24 mouse cellular contexts compared by ENCODE assay signal in the genomic region with DNA sequence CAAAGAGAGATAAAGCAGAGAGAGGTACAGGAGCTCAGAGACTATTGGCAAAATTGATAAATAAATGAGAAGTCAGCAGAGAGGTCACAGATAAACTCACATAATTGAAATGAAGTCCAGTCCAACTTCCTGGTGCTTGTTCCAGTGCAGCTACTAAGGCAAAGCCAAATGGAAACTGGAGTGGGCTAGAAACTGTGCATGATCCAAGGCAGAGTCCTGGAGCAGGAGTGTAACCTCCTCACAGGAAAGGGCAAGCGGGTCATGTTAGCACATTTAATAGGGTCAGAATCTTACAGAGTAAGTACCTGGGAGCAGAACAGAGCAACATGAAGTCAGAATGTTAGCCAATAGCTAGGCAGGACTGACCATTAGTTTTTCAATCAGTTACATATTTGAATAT. TPM values are rescaled to one million over a fixed set of nuclear protein-coding genes. Genes with fewer than 3 reads are reported as not detected.
DNase-seq lines count a peak whose midpoint lies in the region; TF ChIP-seq lines count a peak whose summit lies in the region.
"Had no signal": no experiment of that assay in that cellular context is flagged by ENCODE, and none has a peak within 500 bp of the region (broad histone marks: within the 10 kb centered on the region; RNA-seq: fewer than 3 reads in every experiment).

No protein-coding gene starts in this region.

- no peaks in the 10 kb centered on the region; the same call in 1 of the 2 replicates for H3K79me2 ChIP-seq in liver, adult 2 months (ENCODE audit: control insufficient read depth, insufficient read depth, low read length)

- H3K36me3 ChIP-seq in liver, adult 2 months (ENCODE audit: control insufficient read depth, insufficient read depth, low read length), result no peaks in the 10 kb centered on the region
- H3K36me3 ChIP-seq: embryonic facial prominence, embryonic 15.5 days; forebrain, embryonic 15.5 days; hindbrain, embryonic 15.5 days had no signal

- no peak overlapping the region for H3K4me3 ChIP-seq in liver, adult 2 months (ENCODE audit: insufficient read depth, low read depth, low read length)
- H3K4me3 ChIP-seq: embryonic facial prominence, embryonic 12.5 days; embryonic facial prominence, embryonic 15.5 days; erythroblast, embryonic 14.5 days; forebrain, embryonic 12.5 days; forebrain, embryonic 15.5 days; heart, adult 2 months; heart, embryonic 10.5 days; heart, embryonic 13.5 days; hindbrain, embryonic 12.5 days; hindbrain, embryonic 15.5 days had no signal

- no peak for TF ChIP-seq CTCF in liver, adult 2 months (IDR thresholded peaks at IDR 0.05; ENCODE audit: low read depth, low read length)

- no peak overlapping the region for H3K27ac ChIP-seq in liver, adult 2 months (replicated peaks; ENCODE audit: insufficient read depth, low read depth, low read length)
- H3K27ac ChIP-seq: embryonic facial prominence, embryonic 12.5 days; embryonic facial prominence, embryonic 15.5 days; forebrain, embryonic 12.5 days; forebrain, embryonic 15.5 days; heart, adult 2 months; heart, embryonic 10.5 days; heart, embryonic 13.5 days; hindbrain, embryonic 12.5 days; hindbrain, embryonic 15.5 days had no signal

- no peak overlapping the region for H3K9ac ChIP-seq in liver, adult 2 months (ENCODE audit: low read depth, low read length)
- H3K9ac ChIP-seq: embryonic facial prominence, embryonic 12.5 days; embryonic facial prominence, embryonic 15.5 days; forebrain, embryonic 12.5 days; forebrain, embryonic 15.5 days; heart, embryonic 13.5 days; hindbrain, embryonic 12.5 days; hindbrain, embryonic 15.5 days had no signal

- H3K4me1 ChIP-seq in liver, adult 2 months (ENCODE audit: control insufficient read depth, insufficient read depth, low read length), result peaks cover 23% of the 10 kb centered on the region
- H3K4me1 ChIP-seq: embryonic facial prominence, embryonic 12.5 days; embryonic facial prominence, embryonic 15.5 days; forebrain, embryonic 15.5 days; heart, embryonic 10.5 days; hindbrain, embryonic 15.5 days had no signal

- peak; percentile 59 for DNase-seq in gastrocnemius, adult 18-20 months (ENCODE audit: low spot score)
- no peak for DNase-seq in gastrocnemius, postnatal 10 days
- peak; percentile 57 for DNase-seq in heart, adult 11 months
- DNase-seq in heart, postnatal 36 days, result no peak
- DNase-seq in liver, adult 2 months (ENCODE audit: extremely low read depth, low read depth, low spot score), result peak; percentile 47
- no peak for DNase-seq in liver
- no peak for DNase-seq in cerebellum, adult 11-12 months
- no peak for DNase-seq in urinary bladder, adult 18-20 months (ENCODE audit: low spot score in 2 of 2)
- DNase-seq: adrenal gland, adult 8-10 months; adrenal gland, postnatal 25 days; cerebellum, adult 18-20 months; cerebellum, adult 9-10 months; cerebellum, postnatal 14 days; heart, adult 2 months; heart, postnatal 14 days had no signal

- intact Hi-C loops in heart, postnatal 36 days (cut with DNase I), result no loop called here

- TF ChIP-seq POLR2A in liver, adult 2 months (IDR thresholded peaks at IDR 0.05; ENCODE audit: extremely low read depth, insufficient read depth, low read length), result no peak

- H3K27me3 ChIP-seq in liver, adult 2 months (ENCODE audit: control insufficient read depth, insufficient read depth, low read length), result no peaks in the 10 kb centered on the region
- H3K27me3 ChIP-seq: embryonic facial prominence, embryonic 12.5 days; embryonic facial prominence, embryonic 15.5 days; forebrain, embryonic 12.5 days; forebrain, embryonic 15.5 days; heart, embryonic 13.5 days; hindbrain, embryonic 12.5 days; hindbrain, embryonic 15.5 days had no signal

- 88% methylated on average over 1 of the region's 1 CpGs for WGBS in liver, adult 2 months

RNA-seq across cellular contexts. Expression of a gene that starts 24.2 kb away (rescaled TPM):
- 1 to 10 TPM; 5.6 to 5.7 TPM for total RNA-seq in gastrocnemius, adult 18-20 months (2021)
- 1 to 10 TPM; 3.8 to 5.3 TPM for total RNA-seq in gastrocnemius, postnatal 10 days (2021)
- total RNA-seq in heart, postnatal 36 days (2021), result 1 to 10 TPM; 4.7 to 5.1 TPM
- 3.3 and 4.8 TPM in 2 replicates for total RNA-seq in liver, adult 2 months (2014; rRNA removed)
- polyA plus RNA-seq in liver, adult 2 months (2012; rRNA removed), result 0.68 and 0.70 TPM in 2 replicates

RNA-seq across cellular contexts. Expression of a gene that starts 24.5 kb away (rescaled TPM):
- 10 to 100 TPM; 69.7 to 78.6 TPM for total RNA-seq in gastrocnemius, adult 18-20 months (2021)
- 10 to 100 TPM; 49.9 to 62.6 TPM for total RNA-seq in gastrocnemius, postnatal 10 days (2021)
- 10 to 100 TPM; 54.3 to 60.6 TPM for total RNA-seq in heart, postnatal 36 days (2021)
- total RNA-seq in liver, adult 2 months (2014; rRNA removed), result 16.8 and 18.1 TPM in 2 replicates
- 10.2 and 13.1 TPM in 2 replicates for polyA plus RNA-seq in liver, adult 2 months (2012; rRNA removed)

Comparison
In these comparisons a context has a peak if more than half of its experiments do, and no peak if none do; other contexts are left out.
1. DNase-seq: peak in gastrocnemius, adult 18-20 months (single experiment), heart, adult 11 months (single experiment) and liver, adult 2 months (single experiment); none in gastrocnemius, postnatal 10 days (single experiment), heart, postnatal 36 days (0 of 2), liver (single experiment), cerebellum, adult 11-12 months (single experiment) and urinary bladder, adult 18-20 months (0 of 2).